Mouse (Mus musculus): ENCODE measurements around the gene Crb3. TPM values are rescaled to one million over a fixed set of nuclear protein-coding genes. Genes with fewer than 3 reads are reported as not detected.

Gene Crb3
- polyA plus RNA-seq (2015; fragmentation: Nextera tagmentation; extraction: Ambion mirVana) = 33.0 and 39.9 TPM in 2 replicates

DNA sequence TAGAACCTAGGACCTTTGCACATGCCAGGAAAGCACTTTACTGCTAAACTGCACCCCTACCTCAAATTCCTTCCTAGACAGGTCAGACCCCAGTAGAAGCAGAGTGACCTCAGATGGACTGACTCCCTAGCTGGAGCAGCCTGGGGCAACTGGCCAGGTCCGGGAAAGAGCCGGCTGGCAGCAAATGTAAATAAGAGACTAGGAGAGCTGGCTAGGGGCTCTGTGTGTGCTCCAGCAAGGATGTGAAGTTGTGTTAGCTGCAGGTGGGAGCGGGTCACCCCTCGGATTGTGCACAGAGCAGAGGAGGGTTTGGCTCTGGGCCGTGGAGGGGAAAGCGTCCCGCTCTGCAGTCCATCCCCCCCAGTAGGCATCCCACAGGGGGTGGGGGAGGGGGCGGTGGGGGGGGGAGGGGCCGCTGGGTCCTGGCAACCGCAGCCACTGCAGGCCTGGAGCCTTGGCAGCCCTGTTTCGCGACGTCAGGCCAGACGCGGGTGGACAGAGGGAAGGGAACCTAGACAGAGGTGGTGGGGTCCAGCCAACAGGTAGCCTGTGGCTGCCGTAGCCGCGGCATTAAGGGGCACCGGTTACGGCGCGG is at the start of gene Crb3:
Gene Crb3 (plus strand): TSS at position 215 of the 595 bp plus-strand sequence.
- WGBS (ENCODE audit: insufficient replicate concordance) = 10% methylated on average over 11 of the region's 22 CpGs
- H3K4me2 ChIP-seq (ENCODE audit: low read depth, low read length) = peak within 1 kb of the TSS; percentile 81
- peaks cover 6% of the 10 kb centered on the region; the same call in 1 of the 2 replicates for H3K36me3 ChIP-seq (replicated peaks; ENCODE audit: insufficient read depth, low read length)
- peaks cover 28% of the 10 kb centered on the region for H3K4me1 ChIP-seq (ENCODE audit: insufficient read depth)
- peak within 1 kb of the TSS; percentile 91 for H3K27ac ChIP-seq (ENCODE audit: low read depth)
- DNase-seq = peak; percentile 54
- H3K27me3 ChIP-seq (ENCODE audit: insufficient read depth, low read length) = peaks cover 32% of the 10 kb centered on the region
- H3K9ac ChIP-seq (replicated peaks) = peak within 1 kb of the TSS; percentile 77
- TF ChIP-seq EP300 (IDR thresholded peaks at IDR 0.05; ENCODE audit: low read depth) (no peak), CTCF (IDR thresholded peaks at IDR 0.05; ENCODE audit: low read depth) (no peak)
- H3K4me3 ChIP-seq (ENCODE audit: low read depth, low read length) = peak within 1 kb of the TSS; percentile 75
- 0 out of 2 replicates have a peak, but pooled peaks have one; percentile 6 for ATAC-seq
- no peaks in the 10 kb centered on the region for H3K9me3 ChIP-seq (ENCODE audit: low read length)

DNA sequence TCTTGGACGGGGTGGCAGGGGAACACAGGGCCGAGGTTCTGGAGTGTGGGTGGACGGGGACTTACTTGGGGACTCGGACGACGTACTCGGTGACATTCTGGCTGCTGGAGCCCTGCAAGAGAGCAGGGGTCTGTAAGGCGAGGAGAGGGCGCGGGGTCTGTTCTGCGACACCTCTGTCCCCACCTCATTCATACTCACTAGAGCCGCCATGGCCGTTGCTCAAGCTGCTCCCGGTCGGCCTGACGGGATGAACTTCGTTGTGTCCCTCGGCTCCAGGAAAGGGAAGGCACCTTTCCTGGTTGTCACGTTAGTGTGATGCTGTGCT is 48.0 kb upstream of the Crb3 start:
- ATAC-seq = peak; percentile 64
- no peaks in the 10 kb centered on the region for H3K27me3 ChIP-seq (ENCODE audit: insufficient read depth, low read length)
- no peak for DNase-seq
- peaks cover 19% of the 10 kb centered on the region for H3K4me1 ChIP-seq (ENCODE audit: insufficient read depth)
- no peak for TF ChIP-seq EP300 (IDR thresholded peaks at IDR 0.05; ENCODE audit: low read depth)
- no peak for TF ChIP-seq CTCF (IDR thresholded peaks at IDR 0.05; ENCODE audit: low read depth)
- H3K4me2 ChIP-seq (ENCODE audit: low read depth, low read length) = peak overlapping the region; percentile 99
- peak overlapping the region; percentile 68 for H3K4me3 ChIP-seq (ENCODE audit: low read depth, low read length)
- peak overlapping the region; percentile 74 for H3K27ac ChIP-seq (ENCODE audit: low read depth)
- peaks cover 36% of the 10 kb centered on the region for H3K36me3 ChIP-seq (replicated peaks; ENCODE audit: insufficient read depth, low read length)
- H3K9me3 ChIP-seq (ENCODE audit: low read length) = no peaks in the 10 kb centered on the region
- H3K9ac ChIP-seq (replicated peaks) = peak overlapping the region; percentile 93
- WGBS (ENCODE audit: insufficient replicate concordance) = 3% methylated on average over 19 of the region's 19 CpGs

DNA sequence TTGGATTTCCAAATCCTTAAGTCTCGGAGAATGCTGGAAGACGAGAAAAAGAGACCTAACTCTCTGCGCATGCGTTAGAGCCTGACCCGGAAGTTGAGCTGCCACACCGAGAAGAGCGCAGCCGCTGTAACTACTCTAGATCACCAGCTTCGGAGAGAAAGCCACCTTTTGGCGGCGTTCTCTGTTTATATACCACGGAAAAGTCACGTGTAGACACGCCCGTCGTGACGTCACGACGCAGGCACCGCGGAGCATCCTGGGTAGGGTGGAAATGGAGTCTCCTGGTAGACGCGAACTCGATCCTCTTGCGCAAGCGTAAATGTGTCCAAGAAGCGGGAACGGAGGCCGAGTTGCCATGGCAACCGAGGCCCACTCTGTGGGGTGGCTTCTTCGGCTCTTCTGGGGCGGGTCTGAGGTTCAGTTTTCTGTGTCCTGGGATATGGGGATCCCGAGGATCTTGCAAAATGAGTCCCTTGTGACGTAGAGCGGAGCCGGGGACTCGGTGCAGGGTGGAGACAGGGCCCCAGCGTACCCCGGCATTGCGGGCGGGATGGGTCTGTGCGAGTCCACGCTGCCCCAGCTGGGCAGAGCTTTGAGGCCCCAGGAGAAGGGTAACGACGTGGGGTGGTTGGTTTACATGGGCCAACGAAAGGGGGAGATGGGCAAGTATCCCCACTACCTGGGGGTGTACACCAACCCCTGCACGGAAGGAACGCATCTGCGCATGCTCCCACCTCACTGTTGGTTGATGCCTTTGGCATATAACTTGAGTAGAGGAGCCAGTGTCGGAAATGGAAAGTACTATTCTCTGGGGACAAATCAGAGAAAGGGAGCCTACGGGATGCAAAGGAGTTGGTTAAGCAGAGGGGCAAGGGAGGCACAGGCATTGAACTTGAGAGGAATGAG is 47.4 kb upstream of the Crb3 start, which contains the start of the genes Gtf2f1 and Gm17949:
Gene Gtf2f1 (minus strand): TSS at position 53 of the 906 bp plus-strand sequence.
Gene Gm17949 (plus strand): TSS at position 234 of the 906 bp plus-strand sequence.
- WGBS (ENCODE audit: insufficient replicate concordance) = under 1% methylated on average over 51 of the region's 51 CpGs
- ATAC-seq (peak; percentile 90), DNase-seq (peak; percentile 98)
- Histone ChIP-seq H3K9me3 (ENCODE audit: low read length) (no peaks in the 10 kb centered on the region), H3K9ac (replicated peaks) (peak within 1 kb of the TSS; percentile 93), H3K4me3 (ENCODE audit: low read depth, low read length) (peak within 1 kb of the TSS; percentile 68), H3K36me3 (replicated peaks; ENCODE audit: insufficient read depth, low read length) (peaks cover 29% of the 10 kb centered on the region), H3K27ac (ENCODE audit: low read depth) (peak within 1 kb of the TSS; percentile 74), H3K4me1 (ENCODE audit: insufficient read depth) (peaks cover 19% of the 10 kb centered on the region), H3K27me3 (ENCODE audit: insufficient read depth, low read length) (no peaks in the 10 kb centered on the region), H3K4me2 (ENCODE audit: low read depth, low read length) (peak within 1 kb of the TSS; percentile 99)
- TF ChIP-seq EP300 (IDR thresholded peaks at IDR 0.05; ENCODE audit: low read depth) (peak; percentile 69; the same call in 1 of the 2 replicates), CTCF (IDR thresholded peaks at IDR 0.05; ENCODE audit: low read depth) (peak; percentile 42)

DNA sequence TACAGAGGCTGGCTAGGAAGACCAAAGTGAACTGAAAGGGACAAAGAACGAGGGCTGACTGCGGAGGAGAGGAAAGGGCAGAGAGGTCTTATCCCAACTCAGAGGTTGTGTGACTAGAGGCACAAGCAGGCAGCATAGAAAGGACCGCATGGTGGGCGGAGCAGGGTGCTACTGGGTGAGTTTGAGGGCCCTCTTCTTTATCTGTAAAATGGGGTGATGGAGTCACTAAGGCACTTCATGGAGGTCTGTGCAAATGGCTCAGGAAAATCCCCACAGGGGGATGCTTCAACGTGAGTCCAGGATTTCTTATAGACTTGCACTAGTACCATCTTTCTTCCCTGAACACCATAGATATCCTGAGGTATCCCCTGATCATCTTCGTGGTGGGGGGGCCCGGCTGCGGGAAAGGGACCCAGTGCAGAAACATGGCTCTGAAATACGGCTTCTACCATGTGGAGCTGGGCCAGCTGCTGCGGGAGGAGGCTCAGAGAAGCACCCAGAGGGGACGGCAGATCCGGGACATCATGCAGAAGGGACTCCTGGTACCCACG is 46.6 kb upstream of the Crb3 start:
- H3K36me3 ChIP-seq (replicated peaks; ENCODE audit: insufficient read depth, low read length) = peaks cover 22% of the 10 kb centered on the region
- whole genome bisulfite sequencing (ENCODE audit: insufficient replicate concordance) = 71% methylated on average over 13 of the region's 13 CpGs
- ATAC-seq = no peak
- peaks cover 19% of the 10 kb centered on the region for H3K4me1 ChIP-seq (ENCODE audit: insufficient read depth)
- H3K27ac ChIP-seq (ENCODE audit: low read depth) = peak overlapping the region; percentile 64
- H3K9me3 ChIP-seq (ENCODE audit: low read length) = no peaks in the 10 kb centered on the region
- peak overlapping the region; percentile 69 for H3K9ac ChIP-seq (replicated peaks)
- H3K27me3 ChIP-seq (ENCODE audit: insufficient read depth, low read length) = no peaks in the 10 kb centered on the region
- H3K4me3 ChIP-seq (ENCODE audit: low read depth, low read length) = peak overlapping the region; percentile 68
- no peak for DNase-seq
- H3K4me2 ChIP-seq (ENCODE audit: low read depth, low read length) = peak overlapping the region; percentile 99
- TF ChIP-seq CTCF (IDR thresholded peaks at IDR 0.05; ENCODE audit: low read depth) = no peak
- TF ChIP-seq EP300 (IDR thresholded peaks at IDR 0.05; ENCODE audit: low read depth) = no peak

DNA sequence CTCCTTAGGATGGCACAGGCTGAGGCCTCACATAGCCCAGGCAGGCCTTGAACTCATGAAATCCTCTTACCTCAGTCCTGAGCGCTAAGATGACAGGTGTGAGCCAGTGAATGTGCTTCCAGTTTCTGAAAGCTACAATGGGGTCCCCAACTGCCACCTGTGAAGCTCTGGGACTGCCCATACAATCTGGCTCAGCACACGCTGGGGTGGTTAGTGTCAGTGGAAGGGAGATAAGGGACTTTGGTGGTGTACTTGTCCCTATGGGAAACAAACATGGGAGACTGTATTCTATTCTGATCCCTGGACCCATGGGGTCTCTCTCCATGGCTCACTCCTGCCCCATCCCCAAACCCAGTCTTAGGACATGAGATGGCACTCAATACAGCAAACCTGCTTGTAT is 39.2 kb upstream of the Crb3 start:
- TF ChIP-seq EP300 (IDR thresholded peaks at IDR 0.05; ENCODE audit: low read depth) (peak; percentile 93), CTCF (IDR thresholded peaks at IDR 0.05; ENCODE audit: low read depth) (no peak)
- Histone ChIP-seq H3K4me2 (ENCODE audit: low read depth, low read length) (no peak overlapping the region), H3K9me3 (ENCODE audit: low read length) (no peaks in the 10 kb centered on the region), H3K9ac (replicated peaks) (no peak overlapping the region), H3K4me3 (ENCODE audit: low read depth, low read length) (no peak overlapping the region), H3K27me3 (ENCODE audit: insufficient read depth, low read length) (no peaks in the 10 kb centered on the region), H3K4me1 (ENCODE audit: insufficient read depth) (no peaks in the 10 kb centered on the region), H3K27ac (ENCODE audit: low read depth) (peak overlapping the region; percentile 71), H3K36me3 (replicated peaks; ENCODE audit: insufficient read depth, low read length) (peaks cover 37% of the 10 kb centered on the region)
- ATAC-seq = peak; percentile 83
- WGBS (ENCODE audit: insufficient replicate concordance) = 48% methylated on average over 2 of the region's 2 CpGs
- no peak for DNase-seq

DNA sequence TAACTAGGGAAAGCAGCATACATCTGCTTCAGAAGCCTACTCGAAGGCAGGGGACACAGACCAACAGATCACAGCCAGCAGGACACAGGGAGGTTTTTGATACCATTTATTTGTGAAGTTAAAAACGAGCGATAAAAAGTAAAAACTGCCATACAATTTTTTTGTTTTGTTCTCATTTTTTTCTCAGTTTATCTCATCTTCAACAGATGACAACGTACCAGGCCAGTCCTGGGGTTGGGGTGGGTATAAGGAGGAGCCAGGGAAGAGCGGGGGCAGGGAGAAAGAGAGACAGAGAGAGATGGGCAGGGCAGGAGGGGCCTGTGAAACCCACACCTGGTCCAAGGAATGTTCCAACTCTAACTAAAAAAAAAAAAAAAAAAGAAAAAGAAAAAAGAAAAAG is 37.9 kb upstream of the Crb3 start:
- ATAC-seq = peak; percentile 37
- H3K36me3 ChIP-seq (replicated peaks; ENCODE audit: insufficient read depth, low read length) = peaks cover 49% of the 10 kb centered on the region

More for the DNA sequence above, 37.9 kb upstream of the Crb3 start:
- no peak for DNase-seq
- H3K27me3 ChIP-seq (ENCODE audit: insufficient read depth, low read length) = no peaks in the 10 kb centered on the region
- H3K4me1 ChIP-seq (ENCODE audit: insufficient read depth) = no peaks in the 10 kb centered on the region
- WGBS (ENCODE audit: insufficient replicate concordance) = 61% methylated on average over 5 of the region's 5 CpGs
- no peaks in the 10 kb centered on the region for H3K9me3 ChIP-seq (ENCODE audit: low read length)
- H3K27ac ChIP-seq (ENCODE audit: low read depth) = peak overlapping the region; percentile 71
- H3K9ac ChIP-seq (replicated peaks) = no peak overlapping the region
- no peak overlapping the region for H3K4me3 ChIP-seq (ENCODE audit: low read depth, low read length)
- H3K4me2 ChIP-seq (ENCODE audit: low read depth, low read length) = no peak overlapping the region
- TF ChIP-seq CTCF (IDR thresholded peaks at IDR 0.05; ENCODE audit: low read depth) = no peak
- TF ChIP-seq EP300 (IDR thresholded peaks at IDR 0.05; ENCODE audit: low read depth) = peak; percentile 76

Measured in liver, postnatal 0 days (tissue).